Comparison of ENCODE assay signal across 22 mouse cellular contexts in genomic region chr7:115550197-115550804, GRCm38 (mm10).
DNase-seq lines count a peak whose midpoint lies in the region; ATAC-seq and TF ChIP-seq lines count a peak whose summit lies in the region.
"Had no signal": no experiment of that assay in that cellular context is flagged by ENCODE, and none has a peak within 500 bp of the region (broad histone marks: within the 10 kb centered on the region; RNA-seq: fewer than 3 reads in every experiment).

No protein-coding gene starts in this region.

- H3K9me3 ChIP-seq in liver, embryonic 14.5 days (ENCODE audit: control insufficient read depth, low read length) = no peaks in the 10 kb centered on the region
- H3K9me3 ChIP-seq: embryonic facial prominence, embryonic 13.5 days; hindbrain, embryonic 13.5 days; midbrain, embryonic 13.5 days; neural tube, embryonic 13.5 days had no signal

- TF ChIP-seq EP300 in liver, embryonic 14.5 days (IDR thresholded peaks at IDR 0.05; ENCODE audit: low read depth) = peak; percentile 95

- no peak overlapping the region for H3K4me3 ChIP-seq in liver, embryonic 14.5 days (ENCODE audit: insufficient read depth in 1 of 2, low read depth in 2 of 2, low read length in 2 of 2)
- H3K4me3 ChIP-seq: embryonic facial prominence, embryonic 13.5 days; hindbrain, embryonic 13.5 days; midbrain, embryonic 13.5 days; neural tube, embryonic 13.5 days had no signal

- TF ChIP-seq CTCF in liver, embryonic 14.5 days (IDR thresholded peaks at IDR 0.05; ENCODE audit: low read depth) = no peak

- peaks cover 4% of the 10 kb centered on the region for H3K36me3 ChIP-seq in liver, embryonic 14.5 days (replicated peaks; ENCODE audit: control insufficient read depth, insufficient read depth, low read depth)
- H3K36me3 ChIP-seq: embryonic facial prominence, embryonic 13.5 days; hindbrain, embryonic 13.5 days; midbrain, embryonic 13.5 days; neural tube, embryonic 13.5 days had no signal

- peak; percentile 92 for ATAC-seq in erythroid progenitor cell, adult 5-6 weeks (replicated peaks; ENCODE audit: low FRiP score, poor library complexity, severe bottlenecking)
- ATAC-seq in liver, embryonic 14.5 days (ENCODE audit: insufficient read depth) = peak; percentile 96
- ATAC-seq: forebrain, embryonic 16.5 days; midbrain, embryonic 13.5 days had no signal

- intact Hi-C loops in heart, postnatal 25 days (cut with DNase I) = no loop called here

- no peaks in the 10 kb centered on the region for H3K27me3 ChIP-seq in liver, embryonic 14.5 days (ENCODE audit: control insufficient read depth, insufficient read depth, low read length)
- H3K27me3 ChIP-seq: embryonic facial prominence, embryonic 13.5 days; hindbrain, embryonic 13.5 days; midbrain, embryonic 13.5 days; neural tube, embryonic 13.5 days had no signal

- peak overlapping the region; percentile 45 for H3K27ac ChIP-seq in liver, embryonic 14.5 days
- H3K27ac ChIP-seq: embryonic facial prominence, embryonic 13.5 days; hindbrain, embryonic 13.5 days; macrophage; midbrain, embryonic 13.5 days; neural tube, embryonic 13.5 days had no signal

- 16% methylated on average over 7 of the region's 7 CpGs for WGBS in liver, embryonic 14.5 days (ENCODE audit: insufficient replicate concordance)

- H3K9ac ChIP-seq in liver, embryonic 14.5 days (replicated peaks) = 0 out of 2 replicates have a peak overlapping the region, but pooled peaks have one; percentile 15
- H3K9ac ChIP-seq: embryonic facial prominence, embryonic 13.5 days; hindbrain, embryonic 13.5 days; midbrain, embryonic 13.5 days; neural tube, embryonic 13.5 days had no signal

- peak overlapping the region; percentile 52 for H3K4me2 ChIP-seq in liver, embryonic 14.5 days (ENCODE audit: low read depth)
- H3K4me2 ChIP-seq: embryonic facial prominence, embryonic 13.5 days; heart, embryonic 11.5 days; hindbrain, embryonic 13.5 days; midbrain, embryonic 13.5 days; neural tube, embryonic 13.5 days had no signal

- peaks cover 9 to 27% of the 10 kb centered on the region in 2 experiments for H3K4me1 ChIP-seq in liver, embryonic 14.5 days (replicated peaks; ENCODE audit: control insufficient read depth in 2 of 2, insufficient read depth in 2 of 2, low read length in 1 of 2)
- H3K4me1 ChIP-seq: embryonic facial prominence, embryonic 13.5 days; hindbrain, embryonic 13.5 days; midbrain, embryonic 13.5 days; neural tube, embryonic 13.5 days had no signal

- peak; percentile 36 for DNase-seq in c-Kit-negative CD71-positive TER-119-positive erythroid progenitor cells, embryonic 14.5 days (ENCODE audit: low read depth, low spot score)
- DNase-seq in liver, embryonic 14.5 days (ENCODE audit: low read depth in 3 of 3, low spot score in 3 of 3) = peak; percentile 64 to 68 (median 65)
- DNase-seq in kidney, postnatal 25 days = no peak
- DNase-seq in adrenal gland, adult (ENCODE audit: inconsistent age in 2 of 2, low spot score in 1 of 2) = no peak
- DNase-seq in spleen, postnatal 4 days (ENCODE audit: low spot score in 2 of 2) = no peak
- no peak for DNase-seq in heart, postnatal 25 days (ENCODE audit: low spot score)
- DNase-seq: adrenal gland, postnatal 36 days; cerebellum, adult 8-10 months; heart, postnatal 10 days; kidney, adult 9 months; kidney, postnatal 36 days; lung, adult 2 months; right cerebral cortex, postnatal 14 days; spleen, adult 18-20 months had no signal

Comparison
In these comparisons a context has a peak if more than half of its experiments do, and no peak if none do; other contexts are left out.
1. DNase-seq: peak in c-Kit-negative CD71-positive TER-119-positive erythroid progenitor cells, embryonic 14.5 days (single experiment) and liver, embryonic 14.5 days (3 of 3); none in kidney, postnatal 25 days (0 of 2), adrenal gland, adult (0 of 2), spleen, postnatal 4 days (0 of 2) and heart, postnatal 25 days (single experiment).